Mouse (Mus musculus): ENCODE results near the gene Tle1. TPM values are rescaled to one million over a fixed set of nuclear protein-coding genes. Genes with fewer than 3 reads are reported as not detected.

Gene Tle1
- total RNA-seq, 2 experiments from 2014 or later, result 48.7 to 50.3 TPM

DNA sequence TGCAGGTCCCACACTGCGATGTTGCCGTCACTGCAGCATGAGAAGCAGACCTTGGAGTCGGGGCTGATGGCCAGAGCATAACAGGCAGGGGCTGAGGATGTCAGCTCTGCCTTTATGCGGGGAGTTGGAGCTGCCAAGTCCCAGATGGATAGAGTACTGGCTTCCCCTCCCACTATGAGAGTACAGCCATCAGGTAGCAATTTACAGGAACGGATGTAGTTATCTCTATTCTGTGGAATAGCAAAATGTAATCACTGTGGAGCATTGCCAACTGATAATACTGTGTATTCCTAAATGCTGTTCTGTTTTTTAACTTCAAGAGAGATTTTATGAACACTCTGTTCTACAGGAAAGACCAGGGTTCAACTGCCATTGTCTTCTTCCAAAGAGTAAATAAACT is 75.9 kb downstream of the Tle1 start:
- no peak for TF ChIP-seq CTCF (IDR thresholded peaks at IDR 0.05)
- no peak overlapping the region for H3K27ac ChIP-seq
- DNase-seq (ENCODE audit: extremely low spot score in 1 of 2, low spot score in 2 of 2), result no peak
- intact Hi-C loops (cut with DNase I), result no loop called here
- no peak overlapping the region for H3K4me3 ChIP-seq

GRCm38 (mm10) chr4:72122837-72123236 is 77.9 kb downstream of the Tle1 start:
- Histone ChIP-seq H3K27ac (no peak overlapping the region), H3K4me3 (no peak overlapping the region)
- intact Hi-C loops (cut with DNase I), result no loop called here
- TF ChIP-seq CTCF (IDR thresholded peaks at IDR 0.05), result no peak
- no peak for DNase-seq (ENCODE audit: extremely low spot score in 1 of 2, low spot score in 2 of 2)

DNA sequence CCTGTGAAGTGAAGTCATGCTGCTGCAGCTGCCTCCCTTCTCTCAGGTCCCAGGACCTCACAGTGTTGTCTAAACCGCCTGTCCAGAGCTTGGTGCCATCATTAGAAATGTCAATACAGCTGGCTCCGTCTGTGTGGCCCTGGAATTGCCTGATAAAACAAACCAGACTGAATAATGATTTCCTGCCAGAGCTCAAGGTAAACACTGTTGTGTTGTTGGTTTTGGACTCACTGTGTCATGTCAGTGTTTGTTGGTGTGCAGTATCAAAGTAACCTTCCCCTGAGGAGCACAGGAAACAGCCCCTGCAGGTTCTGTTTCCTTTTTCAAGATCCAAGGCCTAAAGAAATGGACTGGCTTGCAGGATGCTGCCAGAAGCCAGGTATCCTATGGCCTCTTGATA is 78.4 kb downstream of the Tle1 start:
- no peak for TF ChIP-seq CTCF (IDR thresholded peaks at IDR 0.05)
- Histone ChIP-seq H3K4me3 (no peak overlapping the region), H3K27ac (no peak overlapping the region)
- DNase-seq (ENCODE audit: extremely low spot score in 1 of 2, low spot score in 2 of 2), result no peak
- intact Hi-C loops (cut with DNase I), result no loop called here

- DNase-seq (ENCODE audit: extremely low spot score in 1 of 2, low spot score in 2 of 2), result no peak
- intact Hi-C loops (cut with DNase I), result no loop called here
- Histone ChIP-seq H3K27ac (no peak overlapping the region), H3K4me3 (no peak overlapping the region)
- no peak for TF ChIP-seq CTCF (IDR thresholded peaks at IDR 0.05)
Observed at GRCm38 (mm10) chr4:72120050-72120449, 80.7 kb downstream of the Tle1 start.

DNA sequence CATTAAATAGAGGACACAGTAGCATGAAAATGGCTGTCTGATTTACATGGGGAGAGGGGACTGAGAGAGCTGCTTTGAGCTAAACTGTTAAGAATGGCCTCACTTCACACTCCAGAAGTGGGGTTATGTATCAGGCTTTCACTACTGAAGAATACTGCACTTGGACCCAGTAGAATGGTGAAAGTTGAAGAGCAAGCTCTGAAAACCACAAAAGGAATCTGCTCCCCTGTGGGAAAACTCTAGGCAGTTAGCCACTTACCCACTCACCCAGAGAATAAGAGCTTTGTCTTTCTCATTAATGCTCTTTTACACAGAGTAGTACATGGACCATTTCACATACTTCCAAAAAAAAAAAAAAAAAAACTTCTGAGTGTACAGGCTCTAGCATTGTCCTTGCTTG is 95.0 kb downstream of the Tle1 start:
- TF ChIP-seq CTCF (IDR thresholded peaks at IDR 0.05), result no peak
- no peak overlapping the region for H3K4me3 ChIP-seq
- no peak for DNase-seq (ENCODE audit: extremely low spot score in 1 of 2, low spot score in 2 of 2)
- intact Hi-C loops (cut with DNase I), result no loop called here
- H3K27ac ChIP-seq, result no peak overlapping the region

DNA sequence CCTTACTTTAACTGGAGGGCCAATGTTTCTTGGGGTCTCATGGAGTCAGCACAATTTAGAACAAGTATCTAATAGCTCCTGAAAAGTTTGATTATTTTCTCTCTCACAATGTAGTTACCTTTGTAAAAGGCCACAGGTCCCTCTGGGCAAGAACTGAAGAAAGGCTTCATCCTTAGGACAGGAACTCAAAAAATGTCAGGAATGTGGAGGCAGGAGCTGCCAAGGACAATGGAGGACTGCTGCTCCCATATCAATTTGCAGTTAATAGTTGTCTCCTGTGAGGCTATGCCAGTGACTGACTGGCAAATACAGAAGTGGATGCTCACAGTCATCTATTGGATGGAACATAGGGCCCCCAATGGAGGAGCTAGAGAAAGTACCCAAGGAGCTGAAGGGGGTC is 96.5 kb downstream of the Tle1 start:
- H3K27ac ChIP-seq, result no peak overlapping the region
- no peak for TF ChIP-seq CTCF (IDR thresholded peaks at IDR 0.05)
- no peak overlapping the region for H3K4me3 ChIP-seq
- intact Hi-C loops (cut with DNase I), result no loop called here
- DNase-seq (ENCODE audit: extremely low spot score in 1 of 2, low spot score in 2 of 2), result no peak

GRCm38 (mm10) chr4:72087811-72088210 is 112.9 kb downstream of the Tle1 start:
- Histone ChIP-seq H3K27ac (no peak overlapping the region), H3K4me3 (no peak overlapping the region)
- intact Hi-C loops (cut with DNase I), result no loop called here
- no peak for TF ChIP-seq CTCF (IDR thresholded peaks at IDR 0.05)
- DNase-seq (ENCODE audit: extremely low spot score in 1 of 2, low spot score in 2 of 2), result no peak

DNA sequence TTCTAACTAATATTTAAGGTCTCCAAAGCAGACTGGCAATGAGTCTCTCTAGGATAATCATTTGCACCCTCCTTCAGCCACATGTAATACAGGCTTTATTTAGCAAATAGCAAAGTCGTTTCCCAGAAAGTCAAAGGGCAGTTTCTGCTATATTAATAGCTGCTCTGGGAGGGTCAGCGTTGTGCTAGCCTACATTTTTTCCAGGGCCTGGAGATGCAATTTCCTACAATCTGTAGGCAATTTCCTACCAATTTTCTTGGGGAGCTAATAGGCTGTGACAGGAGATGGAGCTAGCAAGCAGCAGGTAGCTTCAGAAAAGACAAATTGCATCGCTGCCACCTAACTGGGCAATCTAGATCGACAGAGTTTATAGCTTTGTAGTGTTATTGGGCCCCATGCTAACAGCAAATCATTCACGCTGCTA is 131.6 kb downstream of the Tle1 start:
- intact Hi-C loops (cut with DNase I), result no loop called here
- H3K27ac ChIP-seq, result no peak overlapping the region
- no peak for DNase-seq (ENCODE audit: extremely low spot score in 1 of 2, low spot score in 2 of 2)
- no peak overlapping the region for H3K4me3 ChIP-seq
- TF ChIP-seq CTCF (IDR thresholded peaks at IDR 0.05), result no peak; the same call in 1 of the 2 replicates

- intact Hi-C loops (cut with DNase I), result no loop called here
- no peak overlapping the region for H3K27ac ChIP-seq
- DNase-seq (ENCODE audit: extremely low spot score in 1 of 2, low spot score in 2 of 2), result no peak
- no peak for TF ChIP-seq CTCF (IDR thresholded peaks at IDR 0.05)
- no peak overlapping the region for H3K4me3 ChIP-seq
Observed at GRCm38 (mm10) chr4:72067937-72068336, 132.8 kb downstream of the Tle1 start.

Measured in left cerebral cortex, adult 2 months (tissue).